Mouse (Mus musculus) telencephalon, adult 2 months (tissue): Measurements from ENCODE around the gene Lrtm1.

ENCODE experiments used
- DNase-seq: peaks from one replicate; pipeline ENCODE4 v3.0.0-alpha.2; 2011; ENCODE audit warnings: low read depth, low spot score

Lrtm1 gene

DNA sequence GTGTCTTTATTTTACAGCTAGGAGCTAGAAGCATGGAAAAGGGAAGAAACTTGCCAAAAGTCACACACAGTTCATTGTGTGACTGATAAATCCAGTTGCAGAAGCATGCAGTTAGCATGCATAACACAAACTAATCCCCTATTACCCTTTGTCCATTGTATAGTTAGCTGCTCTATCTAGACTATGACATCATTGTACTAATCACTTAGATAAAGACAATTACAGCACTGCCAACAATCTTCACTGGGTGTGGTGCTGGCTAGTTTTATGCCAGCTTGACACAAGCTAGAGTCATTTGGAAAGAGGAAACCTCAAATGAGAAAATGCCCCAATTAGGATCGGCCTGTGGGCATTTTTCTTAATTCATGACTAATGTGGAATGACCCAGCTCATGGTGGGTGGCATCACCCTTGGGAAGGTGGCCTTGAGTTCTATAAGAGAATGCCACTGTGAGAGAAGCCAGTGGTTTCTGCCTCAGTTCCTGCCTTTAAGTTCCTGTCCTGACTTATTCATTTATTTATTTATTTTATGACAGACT is 13.9 kb downstream of the Lrtm1 start:
- DNase-seq: no peak

DNA sequence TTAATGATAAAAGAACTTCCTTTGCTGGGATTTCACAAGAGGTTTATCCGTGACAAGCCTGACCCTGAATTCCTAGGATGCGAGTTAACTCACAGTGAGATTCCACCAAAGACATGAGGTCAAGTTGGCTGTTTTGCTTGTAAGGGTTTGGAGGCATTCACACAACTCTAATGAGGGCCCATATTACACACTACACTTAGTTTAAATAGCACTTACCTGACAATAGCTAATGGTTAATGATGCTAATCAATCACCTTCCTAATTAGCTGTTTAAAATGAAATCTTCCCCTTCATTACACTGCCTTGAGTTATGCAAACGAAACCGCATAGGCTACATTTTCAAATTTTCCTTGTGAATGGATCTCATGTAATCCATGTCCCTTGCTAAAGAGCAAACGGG is 20.2 kb downstream of the Lrtm1 start:
- no peak for DNase-seq

DNA sequence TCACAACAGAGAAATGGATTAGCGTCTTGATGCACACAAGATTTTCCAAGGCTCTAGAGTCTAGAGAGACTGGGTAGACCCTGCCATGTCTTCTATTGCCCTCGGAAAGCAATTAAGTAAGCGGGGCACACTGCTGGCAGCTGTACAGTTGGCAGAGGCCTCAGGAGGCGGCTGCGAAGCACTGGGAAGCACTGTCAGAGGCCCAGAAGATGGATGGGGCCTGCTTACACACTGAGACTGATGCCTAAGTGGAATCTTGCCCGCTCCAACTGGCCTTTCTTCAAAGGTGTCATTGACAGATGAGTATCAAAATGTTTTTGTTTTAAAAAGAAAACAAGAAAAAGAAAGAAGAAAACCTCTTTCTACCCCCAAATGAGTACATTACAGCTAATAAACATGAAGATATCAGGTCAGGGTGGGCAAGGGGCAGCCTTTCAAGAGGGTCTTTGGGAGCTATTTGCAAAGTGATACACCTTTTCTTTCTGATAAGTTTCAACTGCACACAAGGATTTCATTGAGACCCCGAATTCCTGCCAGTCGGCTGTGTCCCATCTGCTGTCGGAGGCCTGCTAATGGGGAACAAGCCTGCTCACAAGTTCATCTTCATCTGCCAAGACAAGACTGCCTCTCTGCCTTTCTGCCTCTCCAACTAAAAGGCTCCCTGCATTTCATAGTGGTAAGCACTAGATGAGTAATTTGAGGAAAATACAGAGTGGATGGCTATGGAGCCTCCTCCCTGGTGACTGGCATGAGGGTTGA is 22.8 kb downstream of the Lrtm1 start:
- no peak for DNase-seq

DNA sequence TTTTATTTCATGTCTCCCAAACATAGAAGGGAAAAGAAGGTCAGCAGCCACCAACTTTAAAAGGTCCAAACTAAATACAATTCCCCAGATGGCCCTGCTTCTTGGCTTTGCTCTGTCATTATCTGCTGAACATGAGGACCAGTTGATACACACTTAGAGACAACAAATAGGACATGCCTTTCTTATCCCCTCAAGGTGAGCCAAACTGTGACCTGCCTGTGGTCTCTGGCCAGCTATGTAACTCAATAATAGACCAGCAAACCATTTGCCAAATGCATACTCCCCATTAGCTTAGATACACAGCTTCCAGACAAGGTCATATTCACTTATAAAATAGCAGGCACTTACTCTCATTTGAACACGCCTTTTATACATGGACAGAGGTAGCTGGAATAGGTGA is 23.5 kb downstream of the Lrtm1 start:
- no peak for DNase-seq

DNA sequence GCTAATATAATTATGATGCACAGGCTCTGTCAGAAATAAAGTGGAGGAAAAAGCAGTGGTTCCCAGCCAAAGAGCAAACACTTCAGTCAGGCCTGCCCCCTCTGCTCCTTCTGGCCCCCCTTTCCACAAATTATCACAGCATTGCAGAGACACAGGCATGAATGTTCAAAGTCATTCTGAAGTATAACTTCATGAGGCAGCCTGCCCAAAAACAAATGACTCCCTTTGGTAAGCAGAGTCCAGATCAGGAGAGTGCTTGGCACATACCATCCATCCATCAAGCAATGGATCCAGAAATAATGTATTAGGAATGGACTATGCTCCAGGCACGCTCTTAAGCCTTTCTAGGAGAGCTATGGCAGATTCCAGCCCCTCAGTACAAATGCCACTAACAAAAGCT is 24.3 kb downstream of the Lrtm1 start:
- no peak for DNase-seq

DNA sequence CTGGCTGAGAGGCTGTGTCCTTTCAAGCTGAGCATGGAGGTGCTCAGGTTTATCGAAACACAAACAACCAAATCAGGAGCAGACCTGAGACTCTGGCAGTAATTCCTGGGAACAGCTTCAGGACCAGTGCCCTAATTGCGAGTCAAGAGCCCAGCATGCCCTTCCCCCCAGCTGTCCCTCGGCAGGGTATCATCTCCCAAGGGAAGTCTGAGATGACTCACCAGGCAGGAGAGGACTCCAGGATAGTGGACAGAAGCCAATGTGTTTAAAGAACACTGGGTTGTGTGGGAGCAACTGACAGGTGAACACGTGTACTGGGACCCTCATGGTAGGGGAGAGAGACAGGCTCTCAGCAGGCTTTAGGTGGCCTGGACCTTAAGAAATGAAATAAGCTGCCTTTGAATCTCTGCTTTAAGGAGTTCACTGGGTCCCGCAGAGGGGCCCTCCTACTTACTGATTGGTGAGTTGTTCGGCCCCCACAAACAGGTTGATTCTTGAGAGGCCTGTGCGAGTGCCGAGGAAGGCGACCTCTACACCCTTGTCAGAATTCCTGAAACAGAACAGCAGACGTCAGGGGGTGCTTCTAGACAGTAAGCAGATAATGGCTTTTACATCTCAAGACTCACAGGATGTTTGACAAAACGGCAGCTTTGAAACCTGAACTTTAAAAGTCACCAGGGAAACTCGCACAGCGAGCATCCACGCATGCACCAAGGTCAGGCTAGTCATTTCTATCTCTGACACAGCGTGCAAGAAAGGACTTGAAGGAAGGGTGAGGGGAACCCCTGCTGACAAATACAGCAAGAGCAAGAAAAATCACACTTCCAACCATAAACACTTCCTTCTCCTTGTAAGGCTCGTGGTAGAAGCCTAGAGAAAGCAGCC is 34.2 kb downstream of the Lrtm1 start:
- DNase-seq: no peak

DNA sequence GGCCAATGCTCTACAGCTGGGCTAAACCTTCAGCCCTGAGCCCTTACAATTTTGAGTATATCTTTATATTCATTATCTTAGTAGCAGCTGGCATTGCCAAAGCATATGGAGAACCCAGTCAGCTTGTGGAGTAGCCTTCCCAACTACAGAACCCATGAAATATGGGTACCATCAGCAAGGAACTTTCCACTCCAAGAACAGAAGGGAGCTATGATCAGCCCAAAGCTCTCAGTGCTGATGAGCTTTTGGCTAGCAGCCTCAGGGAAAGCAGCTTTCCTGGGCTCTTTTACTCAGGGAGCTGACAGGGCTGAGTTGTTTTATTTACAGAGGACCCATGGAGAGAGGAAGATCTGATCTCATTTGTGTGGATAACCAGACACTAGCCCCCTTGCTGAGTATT is 42.7 kb downstream of the Lrtm1 start:
- DNase-seq: peak; percentile 16

DNA sequence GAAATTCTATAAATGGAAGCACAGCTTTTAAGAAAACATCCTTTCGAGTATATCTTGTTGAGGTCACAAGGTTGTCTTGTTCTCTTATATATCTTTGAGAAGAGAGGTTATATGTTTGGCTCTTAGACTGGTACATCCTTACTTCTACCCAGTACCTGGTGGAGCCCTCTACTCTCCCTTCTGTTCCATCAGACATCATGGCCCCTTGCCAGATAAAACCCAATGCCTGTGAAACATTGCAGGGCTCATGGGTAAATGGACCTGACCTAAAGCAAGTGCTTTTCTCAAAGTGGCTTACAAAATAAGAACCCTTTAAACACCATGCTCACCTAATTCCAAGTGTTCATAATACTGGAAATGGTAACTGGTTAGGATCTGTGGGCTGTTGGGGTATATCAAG is 43.5 kb downstream of the Lrtm1 start:
- no peak for DNase-seq

DNA sequence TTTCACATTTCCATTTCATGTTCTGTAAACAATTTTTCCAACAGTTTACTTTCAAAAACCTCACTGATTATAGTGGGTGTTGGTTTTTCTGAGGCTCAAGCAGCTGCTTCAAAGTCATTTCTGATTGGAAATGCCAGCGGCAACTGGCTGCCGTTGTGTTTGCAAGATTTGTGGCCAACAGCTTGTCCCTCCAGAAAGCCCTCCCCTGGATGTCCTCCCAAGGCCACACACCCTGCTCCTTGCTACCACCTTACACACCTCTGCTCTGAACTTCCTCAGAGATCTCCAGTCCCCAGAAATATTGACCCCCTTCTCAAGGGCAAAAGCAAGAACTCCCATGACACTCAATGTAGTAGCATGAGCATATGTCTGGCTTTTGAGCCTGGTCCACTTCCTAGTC is 44.7 kb downstream of the Lrtm1 start:
- no peak for DNase-seq

DNA sequence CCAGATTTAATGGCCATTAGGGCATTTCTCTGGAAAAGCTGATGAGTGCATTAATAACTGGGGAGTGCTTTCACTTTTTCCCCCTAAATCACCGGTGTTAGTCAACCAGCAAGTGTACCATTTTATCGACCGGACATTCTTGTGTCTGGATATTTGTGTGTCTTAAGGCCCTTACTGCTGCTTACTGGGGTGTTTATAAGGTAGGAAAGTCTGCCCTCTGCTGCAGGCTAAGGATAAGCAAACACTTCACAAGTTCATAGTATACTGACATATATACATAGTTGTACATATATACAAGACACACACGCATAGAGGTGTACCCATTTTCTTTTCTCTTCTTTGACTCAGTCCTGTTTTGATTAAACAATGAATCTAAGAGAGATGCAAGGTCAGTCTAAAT is 55.7 kb downstream of the Lrtm1 start:
- DNase-seq: no peak

DNA sequence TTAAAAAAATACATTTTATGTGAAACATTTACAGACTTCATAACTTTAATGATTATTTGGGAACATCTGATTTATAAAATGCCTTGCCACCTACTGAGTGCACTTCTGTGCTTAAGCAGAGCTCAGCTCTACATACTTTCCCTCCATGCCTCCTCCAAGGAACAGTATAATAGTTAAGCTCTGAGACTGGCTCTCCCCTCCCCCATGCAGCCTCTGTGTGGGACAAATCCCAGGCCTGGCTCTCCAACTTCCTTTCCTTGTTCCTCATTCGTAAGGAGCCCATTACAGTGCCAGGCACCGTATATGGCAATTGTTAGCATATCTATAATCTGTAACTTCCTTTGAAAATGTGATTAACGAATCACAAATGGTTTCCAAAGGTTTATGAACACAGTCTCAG is 59.4 kb downstream of the Lrtm1 start:
- no peak for DNase-seq

DNA sequence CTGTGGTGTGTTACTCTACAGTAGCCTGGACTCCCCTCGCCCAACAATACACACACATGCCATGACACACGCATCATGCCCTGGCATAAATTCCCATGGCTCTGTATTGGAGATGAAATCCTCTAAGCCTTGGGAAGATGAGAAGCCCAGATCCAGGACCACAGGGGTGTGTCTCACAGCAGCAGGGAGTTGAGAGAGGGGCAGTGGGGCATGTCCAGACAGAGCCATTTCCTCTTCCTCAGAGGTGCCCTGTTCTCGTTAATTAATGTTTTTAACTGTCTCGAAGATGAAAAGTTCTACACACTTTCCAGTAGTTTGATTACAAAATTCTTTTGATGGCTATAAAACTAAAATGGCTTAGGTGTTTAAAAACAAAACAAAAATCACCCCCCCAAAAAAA is 62.2 kb downstream of the Lrtm1 start:
- DNase-seq: no peak

DNA sequence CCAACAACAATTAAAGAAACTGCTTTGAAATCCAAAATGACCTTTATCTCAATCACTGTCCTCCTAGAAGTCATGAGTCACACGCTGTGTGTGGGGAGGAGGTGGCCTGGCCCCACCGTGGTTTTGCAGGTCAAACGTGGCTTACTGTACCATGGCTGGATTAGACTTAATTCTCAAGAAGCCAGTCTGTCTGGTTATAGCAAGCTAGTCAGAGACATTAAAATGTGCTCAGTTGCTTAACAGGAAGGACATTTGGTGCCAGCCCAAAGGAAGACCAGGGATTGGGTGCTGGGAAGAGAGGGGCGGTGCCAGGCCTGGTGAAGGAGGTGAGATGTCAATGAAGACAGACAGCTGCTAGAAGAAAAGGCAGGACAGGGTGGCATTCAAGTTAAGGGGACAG is 62.6 kb downstream of the Lrtm1 start:
- no peak for DNase-seq

DNA sequence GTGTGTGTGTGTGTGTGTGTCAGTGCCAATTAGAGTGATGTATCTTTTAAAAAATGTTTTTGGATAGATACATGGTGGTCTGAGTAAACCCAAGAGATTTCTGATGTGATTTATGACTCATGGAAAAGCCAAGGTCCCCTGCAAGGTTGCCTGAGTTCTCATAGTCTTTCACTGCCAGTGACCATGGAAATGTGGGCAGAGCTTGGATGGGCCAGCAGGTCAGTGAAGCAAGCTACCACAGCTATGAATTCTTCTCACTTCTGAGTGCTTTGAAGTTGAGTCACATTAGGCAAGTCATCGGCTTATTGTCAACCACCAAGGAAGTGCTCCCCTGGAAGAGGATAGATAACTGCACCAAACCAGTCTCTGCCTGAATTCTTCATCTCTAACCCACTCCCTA is 64.2 kb downstream of the Lrtm1 start:
- DNase-seq: no peak
